Mouse (Mus musculus) neural tube, embryonic 13.5 days (tissue): Measurements from ENCODE around the gene Agbl5. TPM values are rescaled to one million over a fixed set of nuclear protein-coding genes. Genes with fewer than 3 reads are reported as not detected.
A peak's percentile ranks its signal among the peaks of the same experiment; 100 is the strongest.

Experiments used
- ATAC-seq: fragments of 200-750 bp; cut with Nextera tagmentation; 2 replicates; pipeline ENCODE4 v1.8.0; 2017; ENCODE audit warnings: low read depth, mild to moderate bottlenecking, moderate TSS enrichment, moderate library complexity
- H3K27ac ChIP-seq: fragments of 300-500 bp; sonication (generic); replicated peaks from 2 replicates; pipeline ENCODE4 v1.5.1; 2015; ENCODE audit warnings: moderate library complexity, mild to moderate bottlenecking, inconsistent platforms
- H3K27me3 ChIP-seq: fragments of 300-500 bp; sonication (generic); 2 replicates; pipeline ENCODE4 v1.6.1; 2015; ENCODE audit warnings: mild to moderate bottlenecking, inconsistent platforms
- H3K36me3 ChIP-seq: fragments of 300-500 bp; sonication (generic); 2 replicates; pipeline ENCODE4 v1.6.1; 2015; ENCODE audit warnings: mild to moderate bottlenecking, inconsistent platforms
- H3K4me1 ChIP-seq: fragments of 300-500 bp; sonication (generic); replicated peaks from 2 replicates; pipeline ENCODE4 v1.6.1; 2015; ENCODE audit warnings: inconsistent platforms
- H3K4me2 ChIP-seq: fragments of 300-500 bp; sonication (generic); 2 replicates; pipeline ENCODE4 v1.6.1; 2015; ENCODE audit warnings: inconsistent platforms, mild to moderate bottlenecking, moderate library complexity
- H3K4me3 ChIP-seq: fragments of 300-500 bp; sonication (generic); 2 replicates; pipeline ENCODE4 v1.5.1; 2015; ENCODE audit warnings: mild to moderate bottlenecking, inconsistent platforms
- H3K9ac ChIP-seq: fragments of 300-500 bp; sonication (generic); 2 replicates; pipeline ENCODE4 v1.6.1; 2015; ENCODE audit warnings: moderate library complexity, mild to moderate bottlenecking, inconsistent platforms
- H3K9me3 ChIP-seq: fragments of 300-500 bp; sonication (generic); 2 replicates; pipeline ENCODE4 v1.6.1; 2016; ENCODE audit warnings: inconsistent platforms
- WGBS: fragments of 180-500 bp; shearing (Covaris S2); methylation state at CpG from one replicate; pipeline ENCODE4 v1.1.7; 2015; 5-methylcytosine and 5-hydroxymethylcytosine counted together
- polyA plus RNA-seq: library from polyadenylated mRNA; unstranded; fragments of >200 nt; fragmentation: Nextera tagmentation; extraction: Ambion mirVana; gene quantifications from 2 replicates; pipeline ENCODE4 v1.2.1, GENCODE M21; 2015

Agbl5 gene
- polyA plus RNA-seq = 25.8 and 29.3 TPM in 2 replicates

GRCm38 (mm10) chr5:30888337-30889087 is at the start of gene Agbl5:
TSS of gene Agbl5 (plus strand) at chr5:30888694.
- H3K4me3 ChIP-seq = peak within 1 kb of the TSS; percentile 84
- H3K4me2 ChIP-seq = peak within 1 kb of the TSS; percentile 77
- peaks cover 25% of the 10 kb centered on the region for H3K4me1 ChIP-seq
- no peaks in the 10 kb centered on the region for H3K9me3 ChIP-seq
- peak within 1 kb of the TSS; percentile 91 for H3K9ac ChIP-seq
- H3K27ac ChIP-seq = peak within 1 kb of the TSS; percentile 98
- peak; percentile 95 for ATAC-seq
- H3K27me3 ChIP-seq = no peaks in the 10 kb centered on the region
- under 1% methylated on average over 32 of the region's 42 CpGs for WGBS
- H3K36me3 ChIP-seq = peaks cover 30% of the 10 kb centered on the region

DNA sequence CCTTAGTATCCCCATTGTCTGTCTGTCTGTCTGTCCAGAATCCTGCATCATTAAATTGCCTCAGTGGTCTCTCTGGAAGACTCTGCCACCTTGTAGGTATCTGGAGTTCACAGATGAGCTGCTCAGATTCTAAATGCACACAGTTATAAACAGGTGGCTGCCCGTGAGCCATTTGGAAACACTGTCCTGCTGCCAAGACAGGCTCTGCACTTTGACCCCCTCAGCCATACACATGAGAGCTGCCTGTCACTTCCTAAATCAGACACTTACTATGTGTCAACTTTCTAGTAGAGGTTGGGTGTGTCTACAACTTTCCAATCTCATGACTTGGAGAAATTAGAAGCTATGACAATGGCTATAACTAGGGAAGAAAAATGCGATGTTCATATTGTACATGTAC is 48.8 kb upstream of the Agbl5 start:
- H3K36me3 ChIP-seq = peaks cover 24% of the 10 kb centered on the region
- H3K4me2 ChIP-seq = no peak overlapping the region
- 87% methylated on average over 2 of the region's 2 CpGs for WGBS
- ATAC-seq = no peak
- no peak overlapping the region for H3K4me3 ChIP-seq
- H3K9ac ChIP-seq = no peak overlapping the region
- H3K27ac ChIP-seq = no peak overlapping the region
- H3K9me3 ChIP-seq = 0 out of 2 replicates have a peak, but pooled peaks cover 4% of the 10 kb centered on the region
- H3K27me3 ChIP-seq = no peaks in the 10 kb centered on the region
- no peaks in the 10 kb centered on the region for H3K4me1 ChIP-seq

DNA sequence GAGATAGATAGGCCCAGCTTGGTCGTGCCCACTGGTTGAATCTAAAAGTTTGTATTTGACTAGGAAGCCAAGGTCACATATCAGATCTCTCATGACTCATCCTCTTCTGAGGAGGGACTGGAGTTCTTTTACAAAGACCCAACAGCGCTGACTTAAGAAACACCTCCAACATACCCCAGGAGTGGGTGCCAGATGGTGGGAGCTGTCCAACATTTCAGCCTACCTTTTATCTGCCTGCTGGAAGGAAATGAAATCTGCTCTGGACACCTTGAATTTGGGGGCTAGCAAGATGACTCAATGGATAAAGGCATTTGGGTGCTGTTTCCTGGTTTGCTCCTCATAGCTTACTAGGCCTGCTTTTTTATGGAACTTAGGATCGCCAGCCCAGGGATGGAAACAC is 46.6 kb upstream of the Agbl5 start:
- Histone ChIP-seq H3K4me3 (no peak overlapping the region), H3K27me3 (no peaks in the 10 kb centered on the region), H3K36me3 (peaks cover 12% of the 10 kb centered on the region), H3K4me1 (no peaks in the 10 kb centered on the region), H3K27ac (no peak overlapping the region), H3K9ac (no peak overlapping the region), H3K4me2 (no peak overlapping the region), H3K9me3 (0 out of 2 replicates have a peak, but pooled peaks cover 3% of the 10 kb centered on the region)
- 55% methylated on average over 3 of the region's 3 CpGs for WGBS
- ATAC-seq = no peak

GRCm38 (mm10) chr5:30849891-30850555 is 38.5 kb upstream of the Agbl5 start:
- peaks cover 9% of the 10 kb centered on the region for H3K4me1 ChIP-seq
- no peak overlapping the region for H3K27ac ChIP-seq
- H3K27me3 ChIP-seq = no peaks in the 10 kb centered on the region
- H3K4me2 ChIP-seq = no peak overlapping the region
- no peak overlapping the region for H3K4me3 ChIP-seq
- H3K9me3 ChIP-seq = no peaks in the 10 kb centered on the region
- no peaks in the 10 kb centered on the region for H3K36me3 ChIP-seq
- no peak overlapping the region for H3K9ac ChIP-seq
- no peak for ATAC-seq
- WGBS = 57% methylated on average over 6 of the region's 6 CpGs

- 59% methylated on average over 2 of the region's 2 CpGs for WGBS
- H3K36me3 ChIP-seq = no peaks in the 10 kb centered on the region
- H3K9ac ChIP-seq = no peak overlapping the region
- H3K27me3 ChIP-seq = no peaks in the 10 kb centered on the region
- no peak overlapping the region for H3K4me2 ChIP-seq
- H3K9me3 ChIP-seq = no peaks in the 10 kb centered on the region
- H3K4me3 ChIP-seq = no peak overlapping the region
- no peak for ATAC-seq
- H3K27ac ChIP-seq = no peak overlapping the region
- peaks cover 9% of the 10 kb centered on the region for H3K4me1 ChIP-seq
These were observed 38.0 kb upstream of the Agbl5 start for GRCm38 (mm10) chr5:30850556-30850925.

DNA sequence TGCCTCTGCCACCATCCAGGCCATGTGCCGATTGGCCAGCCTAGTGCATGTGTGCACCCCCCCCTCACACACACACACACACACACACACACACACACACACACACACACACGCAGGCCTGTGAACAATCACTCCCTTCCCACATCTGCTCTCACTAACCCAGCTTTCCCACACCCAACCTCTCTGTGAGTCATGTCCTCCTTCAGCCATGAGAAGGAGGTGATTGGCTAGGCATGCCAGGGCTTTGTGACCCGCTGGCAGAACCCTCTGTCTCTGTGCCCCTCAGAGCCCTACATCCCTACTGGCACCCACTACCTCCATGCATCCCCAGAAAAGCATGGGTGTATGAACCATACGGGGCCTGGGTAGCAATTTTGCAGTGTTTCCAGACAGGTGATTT is 35.0 kb upstream of the Agbl5 start:
- no peaks in the 10 kb centered on the region for H3K9me3 ChIP-seq
- no peak overlapping the region for H3K4me2 ChIP-seq
- H3K27me3 ChIP-seq = no peaks in the 10 kb centered on the region
- no peak overlapping the region for H3K27ac ChIP-seq
- no peak for ATAC-seq
- WGBS = 89% methylated on average over 4 of the region's 4 CpGs
- H3K9ac ChIP-seq = no peak overlapping the region
- H3K36me3 ChIP-seq = no peaks in the 10 kb centered on the region
- H3K4me3 ChIP-seq = no peak overlapping the region
- H3K4me1 ChIP-seq = peaks cover 9% of the 10 kb centered on the region

- Histone ChIP-seq H3K9me3 (no peaks in the 10 kb centered on the region), H3K4me3 (no peak overlapping the region), H3K36me3 (no peaks in the 10 kb centered on the region), H3K27me3 (no peaks in the 10 kb centered on the region), H3K4me2 (no peak overlapping the region), H3K27ac (no peak overlapping the region), H3K4me1 (peaks cover 5% of the 10 kb centered on the region; the same call in 1 of the 2 replicates), H3K9ac (no peak overlapping the region)
- 54% methylated on average over 3 of the region's 3 CpGs for WGBS
- ATAC-seq = no peak
These were observed 32.8 kb upstream of the Agbl5 start for GRCm38 (mm10) chr5:30855674-30856073.

- Histone ChIP-seq H3K27ac (no peak overlapping the region), H3K9me3 (no peaks in the 10 kb centered on the region), H3K36me3 (no peaks in the 10 kb centered on the region), H3K27me3 (no peaks in the 10 kb centered on the region), H3K9ac (no peak overlapping the region), H3K4me1 (peaks cover 3% of the 10 kb centered on the region; the same call in 1 of the 2 replicates), H3K4me2 (no peak overlapping the region), H3K4me3 (no peak overlapping the region)
- WGBS = 89% methylated on average over 2 of the region's 2 CpGs
- no peak for ATAC-seq
These were observed 32.4 kb upstream of the Agbl5 start for GRCm38 (mm10) chr5:30856124-30856523.

GRCm38 (mm10) chr5:30863852-30864251 is 24.6 kb upstream of the Agbl5 start:
- H3K27ac ChIP-seq = no peak overlapping the region
- H3K9me3 ChIP-seq = no peaks in the 10 kb centered on the region
- no peaks in the 10 kb centered on the region for H3K27me3 ChIP-seq
- no peak overlapping the region for H3K4me2 ChIP-seq
- ATAC-seq = no peak
- no peak overlapping the region for H3K9ac ChIP-seq
- 0 out of 2 replicates have a peak, but pooled peaks cover under 1% of the 10 kb centered on the region for H3K4me1 ChIP-seq
- no peak overlapping the region for H3K4me3 ChIP-seq
- H3K36me3 ChIP-seq = peaks cover 55% of the 10 kb centered on the region
- 34% methylated on average over 4 of the region's 4 CpGs for WGBS

- H3K27me3 ChIP-seq = no peaks in the 10 kb centered on the region
- WGBS = 49% methylated on average over 15 of the region's 15 CpGs
- no peak for ATAC-seq
- no peak overlapping the region for H3K4me3 ChIP-seq
- H3K4me2 ChIP-seq = no peak overlapping the region
- peaks cover 55% of the 10 kb centered on the region for H3K36me3 ChIP-seq
- no peaks in the 10 kb centered on the region for H3K9me3 ChIP-seq
- H3K4me1 ChIP-seq = 0 out of 2 replicates have a peak, but pooled peaks cover 4% of the 10 kb centered on the region
- H3K27ac ChIP-seq = no peak overlapping the region
- no peak overlapping the region for H3K9ac ChIP-seq
These were observed 24.2 kb upstream of the Agbl5 start for GRCm38 (mm10) chr5:30864322-30864721.

DNA sequence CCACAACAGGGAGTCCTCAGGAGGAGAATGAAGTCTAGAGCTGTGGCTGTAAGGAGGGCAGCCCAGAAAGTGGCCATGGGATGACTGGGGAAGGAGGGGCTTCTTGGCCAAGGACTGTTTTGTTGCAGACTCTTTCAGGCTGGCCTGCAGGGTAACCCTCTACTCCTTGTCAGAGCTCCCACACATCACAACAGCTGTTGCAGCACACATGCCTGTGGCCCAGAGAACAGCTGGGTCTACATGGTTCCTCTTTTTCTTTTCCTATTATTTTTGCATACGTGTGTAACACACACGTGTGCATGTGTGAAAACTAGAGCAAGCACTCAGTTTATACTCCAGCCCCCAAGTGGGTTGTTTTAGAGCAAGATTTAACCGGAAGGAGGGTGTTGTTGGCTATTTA is 21.6 kb upstream of the Agbl5 start:
- H3K27ac ChIP-seq = no peak overlapping the region

GRCm38 (mm10) chr5:30867712-30868111 is 20.8 kb upstream of the Agbl5 start, which contains the start of gene Tmem214:
TSS of gene Tmem214 (plus strand) at chr5:30868012.
- Histone ChIP-seq H3K4me3 (0 out of 2 replicates have a peak within 1 kb of the TSS, but pooled peaks have one; percentile 84), H3K4me1 (peaks cover 23% of the 10 kb centered on the region), H3K4me2 (no peak within 1 kb of the TSS), H3K27me3 (no peaks in the 10 kb centered on the region), H3K9me3 (no peaks in the 10 kb centered on the region), H3K9ac (no peak within 1 kb of the TSS), H3K36me3 (peaks cover 67% of the 10 kb centered on the region), H3K27ac (no peak within 1 kb of the TSS)
- no peak for ATAC-seq
- WGBS = 97% methylated on average over 3 of the region's 3 CpGs

More for the DNA sequence above, 21.6 kb upstream of the Agbl5 start:
- 90% methylated on average over 3 of the region's 3 CpGs for WGBS
- Histone ChIP-seq H3K9ac (no peak overlapping the region), H3K4me1 (peaks cover 23% of the 10 kb centered on the region), H3K36me3 (peaks cover 64% of the 10 kb centered on the region), H3K4me2 (no peak overlapping the region), H3K4me3 (no peak overlapping the region), H3K9me3 (no peaks in the 10 kb centered on the region), H3K27me3 (no peaks in the 10 kb centered on the region)
- no peak for ATAC-seq
